Mouse (Mus musculus) forebrain, embryonic 11.5 days (tissue): ENCODE measurements at regions not wholly inside any gene's neighbourhood (a gene's known extent, or its start where the extent isn't known, plus 50 kb on each side); places are given as distances from the start of the nearest gene placed in this dataset.
A peak's percentile ranks its signal among the peaks of the same experiment; 100 is the strongest.

Experiments
- ATAC-seq: fragments of 200-750 bp; cut with Nextera tagmentation; replicated peaks from 2 replicates; pipeline ENCODE4 v1.8.0; 2017; ENCODE audit warnings: moderate TSS enrichment; ENCODE audit not compliant: low FRiP score
- DNase-seq: peaks from one replicate; pipeline ENCODE4 v3.0.0-alpha.2; 2017; ENCODE audit warnings: low spot score
- H3K27ac ChIP-seq: fragments of 300-500 bp; sonication (generic); 2 replicates; pipeline ENCODE4 v1.5.1; 2014; ENCODE audit warnings: low read depth, low read length
- H3K27me3 ChIP-seq: fragments of 300-500 bp; sonication (generic); 2 replicates; pipeline ENCODE4 v1.6.1; 2014; ENCODE audit warnings: mild to moderate bottlenecking, low read length, mixed read lengths; ENCODE audit not compliant: control insufficient read depth, insufficient read depth
- H3K36me3 ChIP-seq: fragments of 300-500 bp; sonication (generic); 2 replicates; pipeline ENCODE4 v1.6.1; 2014; ENCODE audit warnings: mild to moderate bottlenecking, low read length, moderate library complexity, mixed read lengths; ENCODE audit not compliant: control insufficient read depth, insufficient read depth
- H3K4me1 ChIP-seq: fragments of 300-500 bp; sonication (generic); replicated peaks from 2 replicates; pipeline ENCODE4 v1.6.1; 2014; ENCODE audit warnings: low read length, mixed read lengths; ENCODE audit not compliant: control insufficient read depth, insufficient read depth
- H3K4me2 ChIP-seq: fragments of 300-500 bp; sonication (generic); 2 replicates; pipeline ENCODE4 v1.6.1; 2014; ENCODE audit warnings: low read depth, mild to moderate bottlenecking, low read length, moderate library complexity, mixed read lengths; ENCODE audit not compliant: severe bottlenecking
- H3K4me3 ChIP-seq: fragments of 300-500 bp; sonication (generic); 2 replicates; pipeline ENCODE4 v1.5.1; 2014; ENCODE audit warnings: low read depth, low read length
- H3K9ac ChIP-seq: fragments of 300-500 bp; sonication (generic); 2 replicates; pipeline ENCODE4 v1.6.1; 2014; ENCODE audit warnings: low read length
- H3K9me3 ChIP-seq: fragments of 300-500 bp; sonication (generic); 2 replicates; pipeline ENCODE4 v1.6.1; 2016; ENCODE audit warnings: low read length, mixed read lengths; ENCODE audit not compliant: control insufficient read depth
- WGBS: fragments of 180-500 bp; shearing (Covaris S2); extraction: QIAGEN DNeasy Blood & Tissue Kit; methylation state at CpG from one replicate; pipeline ENCODE4 v1.1.7; 2014; 5-methylcytosine and 5-hydroxymethylcytosine counted together

DNA sequence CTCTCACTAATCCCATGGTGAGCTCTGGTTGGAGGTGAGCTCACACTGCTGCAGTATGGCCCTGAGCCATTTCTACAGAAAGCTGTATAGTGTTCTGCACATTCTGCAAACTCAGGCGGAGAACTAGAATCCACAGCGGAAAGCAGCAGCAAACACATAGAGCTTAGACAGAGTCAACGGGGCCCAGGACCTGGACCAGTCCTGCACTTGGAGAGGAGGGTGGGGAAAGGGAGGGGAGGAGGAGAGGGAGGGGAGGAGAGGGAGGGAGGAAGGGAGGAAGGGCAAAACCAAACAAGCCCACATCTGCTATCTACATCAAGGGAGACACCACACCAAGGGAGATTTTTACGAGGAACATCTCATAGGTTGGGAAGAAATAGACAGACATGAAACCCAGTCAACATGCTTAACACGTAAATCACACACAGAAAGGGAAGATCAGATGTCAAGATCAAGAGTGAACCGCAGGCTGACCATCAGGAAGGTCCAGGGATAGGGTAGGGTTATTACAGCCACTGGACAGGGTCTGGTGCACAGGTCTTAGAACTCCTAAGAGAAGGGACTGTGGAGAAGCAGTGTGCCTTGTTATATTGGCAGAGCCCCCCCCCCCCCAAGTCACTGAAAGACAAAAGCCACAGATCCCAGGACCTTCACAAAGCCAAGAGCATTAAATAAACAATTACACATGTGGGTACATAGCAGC lies 428.2 kb upstream of the Cdh4 start:
- Histone ChIP-seq H3K9me3 (no peaks in the 10 kb centered on the region), H3K27ac (no peak overlapping the region), H3K27me3 (no peaks in the 10 kb centered on the region), H3K36me3 (no peaks in the 10 kb centered on the region), H3K4me3 (no peak overlapping the region), H3K9ac (no peak overlapping the region), H3K4me1 (no peaks in the 10 kb centered on the region), H3K4me2 (no peak overlapping the region)
- DNase-seq = no peak
- ATAC-seq = no peak
- WGBS = 84% methylated on average over 6 of the region's 6 CpGs

DNA sequence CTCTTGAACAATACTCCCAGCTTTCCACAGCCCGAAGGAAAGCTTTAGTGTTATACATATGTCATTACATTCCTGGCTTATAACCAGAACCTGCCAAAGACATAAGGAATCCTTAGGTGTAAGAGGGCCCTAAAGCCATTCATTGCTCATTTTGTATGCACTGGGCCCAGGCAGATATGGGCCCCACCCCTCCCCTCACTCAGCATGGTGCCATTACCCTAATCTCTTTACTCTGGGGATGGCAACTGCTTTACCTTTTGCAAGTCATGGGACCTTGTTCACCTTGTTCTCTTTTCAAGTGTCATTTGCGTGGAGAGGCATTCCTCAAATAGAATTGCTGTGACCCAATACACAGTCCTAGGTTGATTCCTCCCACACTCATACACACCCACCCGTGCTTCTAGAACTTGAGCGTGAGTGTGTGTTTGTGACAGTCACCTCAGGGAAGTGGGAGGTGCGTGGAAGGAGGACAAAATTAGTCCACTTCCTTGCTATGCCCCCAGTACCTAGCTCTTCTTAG lies 419.5 kb upstream of the Cdh4 start:
- no peak overlapping the region for H3K4me2 ChIP-seq
- ATAC-seq (no peak), DNase-seq (no peak)
- H3K9me3 ChIP-seq = no peaks in the 10 kb centered on the region
- no peaks in the 10 kb centered on the region for H3K4me1 ChIP-seq
- H3K27ac ChIP-seq = no peak overlapping the region
- H3K9ac ChIP-seq = no peak overlapping the region
- WGBS = 57% methylated on average over 5 of the region's 5 CpGs
- no peaks in the 10 kb centered on the region; the same call in 1 of the 2 replicates for H3K27me3 ChIP-seq
- no peak overlapping the region for H3K4me3 ChIP-seq
- no peaks in the 10 kb centered on the region for H3K36me3 ChIP-seq

DNA sequence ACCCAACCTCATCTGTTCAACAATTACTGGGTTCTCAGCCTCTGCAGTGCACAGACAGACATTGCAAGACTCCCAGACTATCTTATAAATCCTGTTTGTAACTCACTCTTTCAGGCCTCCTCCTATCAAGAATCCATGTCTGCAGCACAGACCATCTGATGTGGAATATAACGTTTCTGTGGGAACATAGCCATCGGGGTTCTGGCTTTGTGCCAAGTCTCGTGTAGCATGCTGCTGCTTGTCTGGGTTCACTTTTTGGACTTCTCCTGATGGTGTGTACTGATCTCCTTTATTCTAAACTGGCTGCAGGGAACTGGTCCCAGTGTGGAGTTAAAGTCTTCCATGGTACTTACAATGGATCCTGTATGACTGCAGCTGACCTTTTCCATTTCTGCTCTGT lies 418.0 kb upstream of the Cdh4 start:
- no peaks in the 10 kb centered on the region; the same call in 1 of the 2 replicates for H3K27me3 ChIP-seq
- no peak overlapping the region for H3K27ac ChIP-seq
- ATAC-seq = no peak
- no peaks in the 10 kb centered on the region for H3K36me3 ChIP-seq
- H3K4me3 ChIP-seq = no peak overlapping the region
- H3K4me2 ChIP-seq = no peak overlapping the region
- DNase-seq = no peak
- WGBS = 78% methylated on average over 3 of the region's 3 CpGs
- no peaks in the 10 kb centered on the region for H3K4me1 ChIP-seq
- H3K9me3 ChIP-seq = no peaks in the 10 kb centered on the region
- no peak overlapping the region for H3K9ac ChIP-seq

DNA sequence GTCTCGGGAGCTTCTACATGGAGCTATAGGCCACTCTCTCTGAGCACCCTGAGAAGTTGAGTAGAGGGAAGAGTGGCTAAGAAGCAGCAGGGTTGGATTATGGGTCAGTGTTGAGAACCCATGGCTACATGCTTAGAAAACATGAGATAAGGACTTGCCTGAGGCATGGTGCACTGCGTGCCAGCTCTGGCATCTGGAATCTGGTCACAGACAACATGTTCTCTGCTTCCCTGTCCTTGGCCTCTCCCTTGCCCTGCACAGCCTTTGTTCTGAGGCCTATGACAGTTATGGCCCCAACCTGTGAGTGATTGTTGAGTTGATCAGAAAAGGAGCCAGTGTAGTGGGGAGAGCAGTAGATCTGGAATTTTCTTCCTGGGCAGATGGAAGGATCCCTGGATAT lies 409.1 kb upstream of the Cdh4 start:
- no peak for ATAC-seq

DNA sequence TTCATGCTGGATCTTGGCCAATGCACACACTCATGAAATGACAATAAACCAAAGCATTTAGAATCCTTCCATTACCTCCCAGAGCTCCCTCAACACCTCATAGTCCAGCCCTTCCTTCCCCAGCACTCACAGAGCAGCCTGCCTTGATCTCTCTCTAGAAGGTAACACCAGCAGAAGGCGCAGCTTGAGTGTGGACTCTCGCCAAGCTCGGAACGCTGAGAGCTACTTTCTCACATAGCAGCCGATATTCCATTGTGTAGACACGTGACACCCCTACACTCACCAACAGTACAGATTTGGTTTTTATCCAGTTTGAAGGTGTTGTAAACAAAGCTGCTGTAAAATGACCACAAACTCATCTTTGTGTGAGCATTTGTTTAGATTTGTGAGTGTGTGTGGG lies 406.8 kb upstream of the Cdh4 start:
- Histone ChIP-seq H3K36me3 (no peaks in the 10 kb centered on the region), H3K27me3 (no peaks in the 10 kb centered on the region), H3K9ac (no peak overlapping the region), H3K4me1 (no peaks in the 10 kb centered on the region), H3K4me2 (no peak overlapping the region), H3K9me3 (no peaks in the 10 kb centered on the region), H3K4me3 (no peak overlapping the region), H3K27ac (no peak overlapping the region)
- no peak for DNase-seq
- WGBS = 87% methylated on average over 6 of the region's 6 CpGs
- ATAC-seq = no peak

More for the DNA sequence above, 409.1 kb upstream of the Cdh4 start:
- H3K4me3 ChIP-seq = no peak overlapping the region
- H3K36me3 ChIP-seq = no peaks in the 10 kb centered on the region
- H3K9ac ChIP-seq = no peak overlapping the region
- 89% methylated on average over 2 of the region's 2 CpGs for WGBS
- no peak overlapping the region for H3K27ac ChIP-seq
- no peak for DNase-seq
- no peaks in the 10 kb centered on the region for H3K27me3 ChIP-seq
- no peaks in the 10 kb centered on the region for H3K9me3 ChIP-seq
- H3K4me2 ChIP-seq = no peak overlapping the region
- no peaks in the 10 kb centered on the region for H3K4me1 ChIP-seq

DNA sequence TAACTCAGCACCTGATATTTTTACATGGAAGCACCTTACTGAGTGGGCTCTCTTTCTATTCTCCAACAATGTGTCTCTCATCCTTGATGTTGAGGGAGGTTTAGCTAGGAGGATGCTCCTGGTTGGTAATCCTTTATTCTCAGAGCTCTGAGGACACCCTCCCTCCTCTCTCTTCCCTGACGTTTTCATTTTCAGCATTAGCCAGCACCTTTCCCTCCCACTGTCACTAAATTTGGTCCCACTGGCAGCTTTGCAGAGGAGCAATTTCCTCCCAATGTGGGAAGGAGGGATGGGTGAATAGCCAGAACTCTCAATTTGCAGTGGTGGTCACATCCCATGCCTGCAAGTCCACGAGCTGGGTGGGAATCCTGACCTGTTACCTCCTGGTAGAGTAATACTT lies 402.5 kb upstream of the Cdh4 start:
- Histone ChIP-seq H3K36me3 (no peaks in the 10 kb centered on the region), H3K4me3 (no peak overlapping the region), H3K9ac (no peak overlapping the region), H3K27me3 (no peaks in the 10 kb centered on the region), H3K4me1 (no peaks in the 10 kb centered on the region), H3K27ac (no peak overlapping the region), H3K9me3 (no peaks in the 10 kb centered on the region), H3K4me2 (no peak overlapping the region)
- DNase-seq (no peak), ATAC-seq (no peak)
- 66% methylated on average over 2 of the region's 2 CpGs for WGBS

DNA sequence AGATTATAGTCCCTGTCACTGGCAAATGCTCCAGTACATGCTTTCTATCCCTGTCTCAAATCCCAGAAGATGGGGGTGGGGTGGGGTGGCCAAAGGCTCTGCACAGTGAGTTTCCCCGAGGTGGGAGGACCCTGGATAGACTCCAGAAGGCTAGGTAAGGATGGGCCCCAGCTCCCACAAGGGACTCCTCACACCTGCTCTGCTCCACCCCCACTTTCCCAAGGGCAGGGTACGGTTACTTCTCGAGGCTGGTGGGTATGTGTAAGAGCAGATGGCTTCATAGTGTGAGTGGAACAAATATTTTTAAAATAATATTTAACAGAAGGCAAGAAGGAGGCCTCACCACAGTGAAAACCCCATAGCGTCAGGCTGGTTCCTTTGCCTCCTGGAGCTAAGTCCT lies 398.6 kb upstream of the Cdh4 start:
- 71% methylated on average over 4 of the region's 4 CpGs for WGBS
- H3K27ac ChIP-seq = no peak overlapping the region

DNA sequence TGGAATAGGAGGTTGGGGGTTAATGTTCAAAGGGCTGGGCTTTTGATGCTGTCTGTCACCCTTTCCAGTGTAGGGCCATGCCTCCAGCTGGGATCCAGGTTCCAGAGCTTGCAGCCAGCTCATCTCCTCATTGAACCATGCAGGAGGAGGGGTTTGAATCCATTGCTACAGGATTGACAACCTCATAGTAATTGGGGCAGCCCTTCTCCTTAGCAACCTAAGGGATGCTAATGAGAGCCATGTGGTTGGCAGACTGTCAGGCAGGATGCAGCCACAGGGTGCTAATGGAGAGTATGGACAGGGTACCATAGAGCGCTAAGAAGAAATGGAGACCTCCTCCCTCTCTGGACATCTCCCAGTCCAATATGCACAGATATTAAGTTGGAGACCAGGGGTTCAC lies 396.9 kb upstream of the Cdh4 start:
- Histone ChIP-seq H3K9ac (no peak overlapping the region), H3K27me3 (no peaks in the 10 kb centered on the region), H3K36me3 (no peaks in the 10 kb centered on the region), H3K4me3 (no peak overlapping the region), H3K9me3 (no peaks in the 10 kb centered on the region), H3K4me1 (0 out of 2 replicates have a peak, but pooled peaks cover 2% of the 10 kb centered on the region), H3K27ac (no peak overlapping the region), H3K4me2 (no peak overlapping the region)
- DNase-seq (no peak), ATAC-seq (peak; percentile 70)
- 35% methylated on average over 1 of the region's 1 CpGs for WGBS

More for the DNA sequence above, 398.6 kb upstream of the Cdh4 start:
- H3K9ac ChIP-seq = no peak overlapping the region
- ATAC-seq (no peak), DNase-seq (no peak)
- H3K4me1 ChIP-seq = 0 out of 2 replicates have a peak, but pooled peaks cover 2% of the 10 kb centered on the region
- H3K4me2 ChIP-seq = no peak overlapping the region
- no peak overlapping the region for H3K4me3 ChIP-seq
- H3K9me3 ChIP-seq = no peaks in the 10 kb centered on the region
- no peaks in the 10 kb centered on the region for H3K27me3 ChIP-seq
- H3K36me3 ChIP-seq = no peaks in the 10 kb centered on the region

DNA sequence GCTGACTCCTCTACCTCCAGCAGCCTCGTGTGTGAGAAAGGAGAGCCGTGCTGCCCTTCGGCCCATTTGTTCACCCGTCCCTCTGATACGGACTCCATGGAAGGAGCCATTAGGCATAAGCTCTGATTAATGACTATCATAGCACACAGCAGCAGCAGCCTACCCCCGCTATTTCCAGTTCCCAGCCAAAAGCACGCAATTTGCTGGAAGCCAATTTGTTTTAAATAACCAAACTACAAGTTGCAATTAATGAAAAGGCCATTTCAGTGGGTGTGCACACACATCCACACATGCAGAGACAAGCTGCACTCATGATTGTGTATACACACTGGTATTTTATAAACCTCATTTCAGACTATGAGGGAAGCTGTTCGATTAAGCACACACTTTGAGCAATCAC lies 387.8 kb upstream of the Cdh4 start:
- H3K9ac ChIP-seq = no peak overlapping the region
- WGBS = 83% methylated on average over 8 of the region's 8 CpGs
- no peaks in the 10 kb centered on the region for H3K27me3 ChIP-seq
- no peaks in the 10 kb centered on the region for H3K9me3 ChIP-seq
- H3K36me3 ChIP-seq = no peaks in the 10 kb centered on the region
- no peak overlapping the region for H3K4me2 ChIP-seq
- H3K4me1 ChIP-seq = no peaks in the 10 kb centered on the region
- no peak for ATAC-seq
- no peak for DNase-seq
- no peak overlapping the region for H3K4me3 ChIP-seq
- no peak overlapping the region for H3K27ac ChIP-seq
